Mouse (Mus musculus): ENCODE measurements around the gene Selenos. TPM values are rescaled to one million over a fixed set of nuclear protein-coding genes. Genes with fewer than 3 reads are reported as not detected.
A peak's percentile ranks its signal among the peaks of the same experiment; 100 is the strongest.

Selenos gene
- polyA plus RNA-seq, 1 experiment from 2014 or later, result 83.7 TPM

- Histone ChIP-seq H3K9me3 (replicated peaks) (0 out of 2 replicates have a peak, but pooled peaks cover 3% of the 10 kb centered on the region), H3K27ac (no peak overlapping the region), H3K36me3 (peaks cover 25% of the 10 kb centered on the region), H3K4me2 (replicated peaks) (no peak overlapping the region), H3K4me3 (no peak overlapping the region), H3K27me3 (no peaks in the 10 kb centered on the region), H3K9ac (no peak overlapping the region), H3K4me1 (peaks cover 17% of the 10 kb centered on the region; the same call in 1 of the 2 replicates)
- no peak for ATAC-seq (ENCODE audit: low FRiP score)
- WGBS, result 47% methylated on average over 3 of the region's 3 CpGs
These were observed 49.4 kb downstream of the Selenos start for GRCm38 (mm10) chr7:66128857-66129256.

GRCm38 (mm10) chr7:66130296-66130695 is 50.8 kb downstream of the Selenos start:
- H3K9ac ChIP-seq, result no peak overlapping the region
- H3K9me3 ChIP-seq (replicated peaks), result 0 out of 2 replicates have a peak, but pooled peaks cover 3% of the 10 kb centered on the region
- no peak for ATAC-seq (ENCODE audit: low FRiP score)
- H3K27ac ChIP-seq, result no peak overlapping the region
- 93% methylated on average over 2 of the region's 2 CpGs for WGBS
- H3K4me1 ChIP-seq, result peaks cover 17% of the 10 kb centered on the region
- no peak overlapping the region for H3K4me2 ChIP-seq (replicated peaks)
- peaks cover 23% of the 10 kb centered on the region for H3K36me3 ChIP-seq
- no peak overlapping the region for H3K4me3 ChIP-seq
- H3K27me3 ChIP-seq, result no peaks in the 10 kb centered on the region

GRCm38 (mm10) chr7:66131776-66132421 is 52.5 kb downstream of the Selenos start:
- Histone ChIP-seq H3K27me3 (no peaks in the 10 kb centered on the region), H3K9ac (no peak overlapping the region), H3K27ac (no peak overlapping the region), H3K4me3 (no peak overlapping the region), H3K36me3 (peaks cover 11% of the 10 kb centered on the region; the same call in 1 of the 2 replicates), H3K4me2 (replicated peaks) (no peak overlapping the region), H3K9me3 (replicated peaks) (0 out of 2 replicates have a peak, but pooled peaks cover 3% of the 10 kb centered on the region), H3K4me1 (peaks cover 31% of the 10 kb centered on the region)
- WGBS, result 84% methylated on average over 4 of the region's 4 CpGs
- no peak for ATAC-seq (ENCODE audit: low FRiP score)

- Histone ChIP-seq H3K9me3 (replicated peaks) (0 out of 2 replicates have a peak, but pooled peaks cover 3% of the 10 kb centered on the region), H3K27me3 (no peaks in the 10 kb centered on the region), H3K27ac (no peak overlapping the region), H3K36me3 (peaks cover 11% of the 10 kb centered on the region; the same call in 1 of the 2 replicates), H3K4me1 (peaks cover 22% of the 10 kb centered on the region), H3K4me3 (no peak overlapping the region), H3K4me2 (replicated peaks) (no peak overlapping the region), H3K9ac (no peak overlapping the region)
- no peak for ATAC-seq (ENCODE audit: low FRiP score)
- 97% methylated on average over 3 of the region's 3 CpGs for WGBS
These were observed 54.7 kb downstream of the Selenos start for GRCm38 (mm10) chr7:66134154-66134553.

GRCm38 (mm10) chr7:66135644-66136043 is 56.2 kb downstream of the Selenos start:
- Histone ChIP-seq H3K9ac (no peak overlapping the region), H3K27ac (peak overlapping the region; percentile 18; the same call in 1 of the 2 replicates), H3K9me3 (replicated peaks) (0 out of 2 replicates have a peak, but pooled peaks cover 3% of the 10 kb centered on the region), H3K4me1 (peaks cover 23% of the 10 kb centered on the region), H3K4me2 (replicated peaks) (no peak overlapping the region), H3K27me3 (no peaks in the 10 kb centered on the region), H3K4me3 (no peak overlapping the region), H3K36me3 (peaks cover 5% of the 10 kb centered on the region; the same call in 1 of the 2 replicates)
- WGBS, result 90% methylated on average over 3 of the region's 3 CpGs
- no peak for ATAC-seq (ENCODE audit: low FRiP score)

- peaks cover 2% of the 10 kb centered on the region; the same call in 1 of the 2 replicates for H3K36me3 ChIP-seq
- peak overlapping the region; percentile 18; the same call in 1 of the 2 replicates for H3K27ac ChIP-seq
- H3K9me3 ChIP-seq (replicated peaks), result no peaks in the 10 kb centered on the region
- ATAC-seq (ENCODE audit: low FRiP score), result no peak
- no peaks in the 10 kb centered on the region for H3K27me3 ChIP-seq
- H3K4me1 ChIP-seq, result peaks cover 29% of the 10 kb centered on the region
- no peak overlapping the region for H3K4me3 ChIP-seq
- H3K4me2 ChIP-seq (replicated peaks), result no peak overlapping the region
- H3K9ac ChIP-seq, result no peak overlapping the region
These were observed 56.7 kb downstream of the Selenos start for GRCm38 (mm10) chr7:66136187-66136586.

GRCm38 (mm10) chr7:66137309-66137708 is 57.9 kb downstream of the Selenos start:
- WGBS, result 89% methylated on average over 4 of the region's 4 CpGs
- no peak overlapping the region for H3K4me3 ChIP-seq
- no peaks in the 10 kb centered on the region for H3K27me3 ChIP-seq
- H3K27ac ChIP-seq, result no peak overlapping the region
- no peak overlapping the region for H3K9ac ChIP-seq
- H3K9me3 ChIP-seq (replicated peaks), result no peaks in the 10 kb centered on the region
- no peak for ATAC-seq (ENCODE audit: low FRiP score)
- H3K4me1 ChIP-seq, result peaks cover 31% of the 10 kb centered on the region
- no peaks in the 10 kb centered on the region for H3K36me3 ChIP-seq
- H3K4me2 ChIP-seq (replicated peaks), result no peak overlapping the region

GRCm38 (mm10) chr7:66138301-66138700 is 58.9 kb downstream of the Selenos start:
- H3K9me3 ChIP-seq (replicated peaks), result no peaks in the 10 kb centered on the region
- H3K4me1 ChIP-seq, result peaks cover 31% of the 10 kb centered on the region
- no peak overlapping the region for H3K4me2 ChIP-seq (replicated peaks)
- 69% methylated on average over 4 of the region's 4 CpGs for WGBS
- ATAC-seq (ENCODE audit: low FRiP score), result no peak
- H3K4me3 ChIP-seq, result no peak overlapping the region
- H3K27ac ChIP-seq, result no peak overlapping the region
- H3K36me3 ChIP-seq, result no peaks in the 10 kb centered on the region
- H3K9ac ChIP-seq, result no peak overlapping the region
- no peaks in the 10 kb centered on the region for H3K27me3 ChIP-seq

- Histone ChIP-seq H3K27ac (no peak overlapping the region), H3K36me3 (no peaks in the 10 kb centered on the region), H3K27me3 (no peaks in the 10 kb centered on the region), H3K4me3 (no peak overlapping the region), H3K4me1 (peaks cover 31% of the 10 kb centered on the region), H3K9ac (no peak overlapping the region), H3K9me3 (replicated peaks) (no peaks in the 10 kb centered on the region), H3K4me2 (replicated peaks) (no peak overlapping the region)
- 91% methylated on average over 5 of the region's 5 CpGs for WGBS
- ATAC-seq (ENCODE audit: low FRiP score), result no peak
These were observed 59.4 kb downstream of the Selenos start for GRCm38 (mm10) chr7:66138878-66139277.

Other genes starting within 250 kb of the Selenos start
- gene Pcsk6, start 217.9 kb upstream of the Selenos start, polyA plus RNA-seq (2016; fragmentation: Nextera tagmentation; extraction: Ambion mirVana), result 1.4 TPM in 2 replicates
- not detected in 2 replicates for gene Gm45213, start 36.0 kb upstream of the Selenos start, polyA plus RNA-seq (2016; fragmentation: Nextera tagmentation; extraction: Ambion mirVana)
- gene Snrpa1, start 20.6 kb upstream of the Selenos start, polyA plus RNA-seq (2016; fragmentation: Nextera tagmentation; extraction: Ambion mirVana), result 174 and 175 TPM in 2 replicates
- 15.6 and 16.1 TPM in 2 replicates for gene Chsy1, start 29.9 kb downstream of the Selenos start, polyA plus RNA-seq (2016; fragmentation: Nextera tagmentation; extraction: Ambion mirVana)

All from hindbrain, embryonic 12.5 days (tissue).